Mouse (Mus musculus): ENCODE measurements around the gene Il34. TPM values are rescaled to one million over a fixed set of nuclear protein-coding genes. Genes with fewer than 3 reads are reported as not detected.

The Il34 gene
- polyA plus RNA-seq, 1 experiment from 2014 or later, result 0.24 TPM

Other genes starting within 250 kb of the Il34 start
- gene Vac14, start 187.3 kb downstream of the Il34 start, polyA plus RNA-seq (2016; fragmentation: Nextera tagmentation; extraction: Ambion mirVana), result 27.7 and 29.9 TPM in 2 replicates
- gene Mtss1l, start 84.4 kb downstream of the Il34 start, polyA plus RNA-seq (2016; fragmentation: Nextera tagmentation; extraction: Ambion mirVana), result 5.4 and 5.6 TPM in 2 replicates
- 71.0 and 73.2 TPM in 2 replicates for gene Cog4, start 40.7 kb upstream of the Il34 start, polyA plus RNA-seq (2016; fragmentation: Nextera tagmentation; extraction: Ambion mirVana)
- gene Sf3b3, start 40.9 kb upstream of the Il34 start, polyA plus RNA-seq (2016; fragmentation: Nextera tagmentation; extraction: Ambion mirVana), result 247 and 254 TPM in 2 replicates
- gene Fuk, start 96.6 kb upstream of the Il34 start, polyA plus RNA-seq (2016; fragmentation: Nextera tagmentation; extraction: Ambion mirVana), result 13.5 and 13.8 TPM in 2 replicates
- 24.4 and 24.5 TPM in 2 replicates for gene St3gal2, start 114.0 kb upstream of the Il34 start, polyA plus RNA-seq (2016; fragmentation: Nextera tagmentation; extraction: Ambion mirVana)
- gene Ddx19a, start 191.9 kb upstream of the Il34 start, polyA plus RNA-seq (2016; fragmentation: Nextera tagmentation; extraction: Ambion mirVana), result 27.4 and 27.6 TPM in 2 replicates
- gene Ddx19b, start 225.8 kb upstream of the Il34 start, polyA plus RNA-seq (2016; fragmentation: Nextera tagmentation; extraction: Ambion mirVana), result 11.8 and 12.4 TPM in 2 replicates
- 87.6 and 91.2 TPM in 2 replicates for gene Aars, start 227.2 kb upstream of the Il34 start, polyA plus RNA-seq (2016; fragmentation: Nextera tagmentation; extraction: Ambion mirVana)